Mouse (Mus musculus): ENCODE data around the gene Dock1.

Gene Dock1

DNA sequence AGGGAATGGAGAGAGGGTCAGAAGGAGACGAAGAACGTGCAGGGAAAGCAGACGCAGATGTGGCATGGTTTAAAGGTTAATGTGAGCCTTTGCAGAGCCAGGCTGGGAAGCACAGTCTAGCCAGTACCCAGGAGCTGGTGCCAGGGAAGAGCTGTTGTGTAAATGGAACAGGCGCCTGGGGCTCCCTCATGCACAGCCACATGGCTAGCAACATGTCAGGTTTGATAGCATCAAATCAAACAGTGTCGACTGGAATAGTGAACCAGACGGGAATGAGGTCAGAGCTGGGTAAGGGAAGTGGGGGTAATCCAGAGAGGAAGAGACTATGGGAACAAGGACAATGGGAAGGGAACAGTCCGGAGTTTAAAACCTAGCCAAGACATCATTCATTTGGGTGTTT lies 384.2 kb downstream of the Dock1 start:
- DNase-seq (ENCODE audit: extremely low spot score) = no peak

DNA sequence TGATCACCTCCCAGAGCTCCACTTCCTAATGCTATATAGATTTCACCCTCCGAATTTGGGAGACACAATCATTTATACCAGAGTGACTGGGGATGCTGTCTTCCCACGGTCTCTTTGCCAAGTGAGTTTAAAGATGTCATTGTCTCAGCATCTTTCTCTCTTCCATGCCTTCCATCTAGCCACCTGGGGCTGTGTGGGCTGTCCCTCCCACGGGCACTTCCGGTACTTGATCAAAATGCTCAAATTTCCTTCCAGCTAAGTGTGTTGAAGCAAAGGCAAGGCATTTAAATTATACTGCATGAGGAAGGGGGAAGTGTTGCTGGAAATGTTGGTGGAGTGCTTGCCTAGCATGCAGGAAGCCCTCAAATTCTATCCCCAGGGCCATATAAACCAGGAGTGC lies 388.6 kb downstream of the Dock1 start:
- DNase-seq (ENCODE audit: extremely low spot score) = no peak

DNA sequence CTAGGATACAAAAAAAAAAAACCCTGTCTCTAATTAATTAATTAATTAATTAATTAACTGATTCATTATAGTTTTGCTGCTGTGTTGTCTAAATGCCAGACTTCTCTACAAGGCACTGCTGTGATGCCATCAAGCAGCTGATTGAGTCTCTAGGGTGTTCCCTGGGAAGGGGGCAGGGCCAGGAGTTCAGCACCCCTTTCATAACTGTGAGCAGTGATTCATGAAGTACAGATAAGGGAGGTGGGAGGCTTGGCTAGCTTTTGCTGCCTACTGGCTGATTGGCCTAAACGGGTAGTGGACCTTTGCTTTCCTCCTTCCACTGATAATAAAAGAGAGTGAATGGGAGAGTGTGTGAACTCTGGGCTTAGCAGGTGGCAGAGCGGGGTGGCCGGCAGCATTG lies 389.1 kb downstream of the Dock1 start:
- DNase-seq (ENCODE audit: extremely low spot score) = no peak

DNA sequence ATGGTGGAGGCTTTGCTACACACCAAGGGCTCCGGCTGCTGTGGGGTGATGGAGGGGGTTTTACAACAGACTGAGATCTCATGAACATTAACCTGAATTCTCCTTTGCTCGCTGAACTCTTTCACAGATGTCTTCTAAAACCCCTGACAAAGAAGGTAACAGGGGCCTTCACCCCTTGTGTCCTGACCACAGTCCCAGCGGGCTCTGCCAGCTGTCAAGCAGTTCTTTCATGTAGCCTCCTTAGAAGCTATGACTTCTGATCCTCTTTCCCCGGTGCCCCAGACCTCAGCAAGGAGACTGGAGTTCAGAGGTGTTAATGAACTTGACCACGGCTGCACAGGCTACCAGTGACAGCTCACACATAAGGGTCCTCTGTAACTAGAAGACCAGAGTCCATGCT lies 393.4 kb downstream of the Dock1 start:
- no peak for DNase-seq (ENCODE audit: extremely low spot score)

DNA sequence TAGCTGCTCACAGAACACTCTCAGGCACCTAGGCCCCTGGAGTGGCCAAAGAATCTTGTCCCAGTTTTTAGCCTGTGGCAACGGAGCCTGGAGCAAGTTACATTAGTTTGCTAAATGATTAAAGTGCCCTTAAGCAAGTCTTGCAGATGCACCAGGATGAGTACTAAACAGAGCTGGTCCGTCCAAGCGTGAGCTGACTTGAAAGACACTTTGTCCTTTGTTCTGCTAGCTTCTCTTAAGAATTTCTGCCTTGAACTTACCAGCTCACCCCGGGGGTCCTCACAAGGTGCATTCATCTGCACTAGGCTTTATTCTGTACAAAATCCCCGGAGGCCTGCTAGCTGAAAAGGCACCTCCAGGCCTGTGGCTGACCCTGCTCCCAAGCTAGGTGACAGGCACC lies 394.8 kb downstream of the Dock1 start:
- DNase-seq (ENCODE audit: extremely low spot score) = peak; percentile 3

DNA sequence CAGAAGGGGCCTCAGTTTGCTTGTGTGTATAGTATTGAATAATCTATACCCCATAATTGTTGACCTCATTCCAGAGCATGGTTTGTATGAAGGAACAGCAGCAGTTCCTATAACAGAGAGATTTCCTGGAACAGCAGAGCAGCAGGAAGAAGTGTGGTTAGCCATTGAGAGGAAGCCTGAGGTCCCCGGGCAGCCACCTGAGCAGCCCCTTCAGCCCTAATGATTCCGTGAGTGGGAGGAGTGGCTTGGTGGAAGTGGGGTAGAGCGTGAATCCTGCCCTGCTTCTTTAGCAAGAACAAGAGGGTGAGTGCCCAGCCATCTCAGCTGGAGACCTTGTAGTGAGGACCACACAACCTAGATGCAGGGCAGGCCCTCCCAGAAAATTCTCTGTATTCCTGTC lies 398.4 kb downstream of the Dock1 start:
- DNase-seq (ENCODE audit: extremely low spot score) = no peak

DNA sequence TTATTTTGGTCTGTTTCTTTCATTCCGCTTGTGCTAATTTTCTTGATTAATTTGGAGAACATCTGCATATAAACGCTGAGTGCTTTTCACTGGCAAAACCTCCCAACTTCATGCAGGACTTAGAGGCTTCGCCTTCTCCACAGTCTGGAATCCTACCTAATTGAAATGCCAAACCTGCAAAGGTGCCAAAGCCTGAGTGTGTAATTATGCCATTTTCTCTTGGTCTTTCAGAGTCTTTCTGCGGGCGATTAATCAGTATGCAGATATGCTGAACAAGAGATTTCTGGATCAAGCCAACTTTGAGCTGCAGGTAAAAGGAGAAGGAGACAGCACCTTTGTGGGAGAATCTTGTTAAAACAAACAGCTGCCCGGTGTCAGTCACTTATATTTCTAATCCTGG lies 406.4 kb downstream of the Dock1 start:
- DNase-seq (ENCODE audit: extremely low spot score) = no peak

DNA sequence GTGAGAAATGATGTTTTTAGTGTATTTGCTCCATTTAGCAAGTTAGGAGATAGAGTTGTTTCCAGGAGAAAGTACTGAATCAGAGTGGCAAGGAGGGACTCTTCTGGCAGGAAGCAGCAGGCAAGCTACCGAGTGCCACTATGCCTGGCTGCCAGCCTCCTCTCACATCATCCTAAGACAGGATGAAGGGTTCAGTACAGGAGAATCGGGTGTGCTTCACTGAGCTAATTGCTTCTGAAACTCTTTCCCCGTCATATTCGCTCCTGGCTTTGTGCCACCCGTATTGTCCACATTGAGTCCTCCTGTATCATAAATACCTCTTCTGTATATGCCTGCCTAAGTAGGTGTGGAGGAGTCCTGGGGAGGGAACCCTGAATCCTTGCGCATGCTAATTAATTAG lies 406.9 kb downstream of the Dock1 start:
- no peak for DNase-seq (ENCODE audit: extremely low spot score)

DNA sequence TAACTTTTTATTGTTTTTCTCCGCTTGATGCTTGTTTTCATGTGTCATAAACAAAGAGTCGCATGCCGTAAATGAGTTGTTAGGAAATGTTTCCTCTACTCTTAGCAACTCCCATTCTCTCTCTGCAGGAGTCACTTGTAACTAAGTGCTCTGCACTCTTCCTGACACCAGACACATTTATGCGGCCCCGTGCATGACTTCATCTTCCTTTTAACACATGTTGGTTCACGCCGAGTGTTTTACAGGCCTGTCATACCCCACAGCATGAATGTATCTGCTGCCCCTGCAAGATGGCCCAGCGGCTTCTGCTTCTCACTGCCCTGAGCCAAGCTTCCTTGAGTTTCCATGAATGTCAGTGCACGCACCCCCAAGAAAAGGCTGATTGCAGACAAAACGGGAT lies 407.4 kb downstream of the Dock1 start:
- no peak for DNase-seq (ENCODE audit: extremely low spot score)

DNA sequence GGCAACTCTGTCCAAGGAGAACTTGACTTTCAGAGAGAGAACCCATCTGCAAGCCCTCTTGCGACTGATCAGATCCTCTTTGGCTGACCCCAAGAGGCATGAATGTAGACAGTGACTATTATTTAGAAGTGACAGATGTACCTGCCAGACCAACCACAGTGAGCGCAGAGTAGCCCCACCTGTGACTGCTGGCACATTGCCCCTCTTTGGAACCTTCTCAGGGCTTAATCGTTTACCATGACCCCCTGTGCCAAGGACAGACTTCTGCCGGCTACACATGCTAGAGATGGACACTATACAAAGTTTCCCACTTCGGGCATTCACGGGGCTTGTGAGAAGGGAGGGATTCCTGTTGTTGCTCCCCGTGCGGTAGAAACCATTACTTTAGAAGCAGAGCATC lies 413.0 kb downstream of the Dock1 start:
- no peak for DNase-seq (ENCODE audit: extremely low spot score)

DNA sequence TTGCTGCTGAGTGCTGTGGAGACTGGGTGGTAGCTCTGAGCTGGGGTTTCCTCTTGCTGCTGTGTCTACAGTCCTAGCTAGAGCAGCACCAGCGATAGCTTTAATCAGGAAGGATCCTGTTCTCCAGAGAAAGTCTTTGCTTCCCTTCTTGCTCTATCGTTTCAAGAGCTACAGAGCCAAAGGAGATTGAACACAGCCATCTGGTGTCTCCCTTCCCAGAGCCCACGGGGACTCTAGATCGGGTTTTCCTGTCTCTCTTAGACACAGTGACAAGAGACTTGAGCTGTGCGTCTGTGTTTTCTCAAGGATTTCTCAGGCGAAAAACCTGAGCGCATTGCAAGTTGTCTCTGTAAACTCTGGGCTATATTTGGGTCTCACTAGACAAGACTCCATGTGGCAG lies 413.6 kb downstream of the Dock1 start:
- no peak for DNase-seq (ENCODE audit: extremely low spot score)

DNA sequence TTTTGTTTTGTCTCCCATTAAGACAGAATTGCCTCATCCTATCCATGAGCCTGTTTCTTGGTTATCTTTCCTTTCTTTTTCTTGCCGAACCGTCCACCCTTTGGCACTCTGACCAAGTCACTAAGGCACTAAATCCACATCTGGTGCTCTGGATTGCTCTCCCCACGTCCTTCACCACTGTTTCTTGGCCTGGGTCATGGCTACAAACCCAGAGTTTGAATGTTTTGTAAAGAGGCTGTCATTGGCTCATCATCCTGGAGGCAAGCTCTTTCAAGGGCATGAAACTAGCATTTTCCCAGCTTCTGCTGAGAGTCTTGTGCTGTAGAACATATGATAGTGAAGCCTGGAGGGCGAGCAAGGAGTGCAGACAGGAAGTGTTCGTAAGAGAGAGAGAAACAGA lies 416.1 kb downstream of the Dock1 start:
- DNase-seq (ENCODE audit: extremely low spot score) = no peak

DNA sequence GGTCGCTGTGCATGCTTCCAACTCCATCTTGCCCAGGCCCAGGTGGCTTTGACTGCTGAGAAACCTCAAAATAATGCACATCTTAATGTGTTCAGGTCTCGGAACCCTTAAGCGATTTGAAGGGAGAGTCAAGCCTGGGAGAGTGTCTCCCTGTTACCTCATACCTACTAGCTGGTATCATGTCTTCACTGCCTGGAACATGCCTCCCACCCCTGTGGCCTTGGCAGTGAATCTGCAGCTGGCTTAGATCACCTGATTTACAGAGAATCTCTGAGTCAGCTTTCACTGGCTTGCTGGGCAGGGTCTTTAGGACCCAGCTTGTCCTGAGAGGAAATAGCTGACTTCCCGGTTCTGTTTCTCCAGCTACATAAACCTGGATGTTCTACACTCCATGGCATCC lies 419.2 kb downstream of the Dock1 start:
- DNase-seq (ENCODE audit: extremely low spot score) = no peak

DNA sequence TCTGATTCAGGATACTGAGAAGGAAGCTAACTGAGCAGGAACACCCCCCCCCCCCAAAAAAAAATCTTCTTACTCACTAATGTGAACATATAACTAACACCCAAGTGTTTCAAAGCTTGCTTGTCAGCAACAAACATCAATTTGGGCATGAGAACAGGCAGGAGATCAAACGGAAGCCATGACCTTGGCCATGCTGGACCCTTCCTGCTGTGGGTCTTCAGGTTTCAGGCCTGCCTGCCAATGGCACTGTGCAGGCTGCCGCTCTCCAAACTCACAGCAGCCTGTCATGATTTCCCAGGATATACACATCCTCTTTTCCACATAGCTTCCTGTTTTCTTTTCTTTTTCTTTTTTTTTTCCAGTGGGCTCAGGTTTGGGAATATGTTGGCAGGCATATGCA lies 423.4 kb downstream of the Dock1 start:
- DNase-seq (ENCODE audit: extremely low spot score) = no peak

DNA sequence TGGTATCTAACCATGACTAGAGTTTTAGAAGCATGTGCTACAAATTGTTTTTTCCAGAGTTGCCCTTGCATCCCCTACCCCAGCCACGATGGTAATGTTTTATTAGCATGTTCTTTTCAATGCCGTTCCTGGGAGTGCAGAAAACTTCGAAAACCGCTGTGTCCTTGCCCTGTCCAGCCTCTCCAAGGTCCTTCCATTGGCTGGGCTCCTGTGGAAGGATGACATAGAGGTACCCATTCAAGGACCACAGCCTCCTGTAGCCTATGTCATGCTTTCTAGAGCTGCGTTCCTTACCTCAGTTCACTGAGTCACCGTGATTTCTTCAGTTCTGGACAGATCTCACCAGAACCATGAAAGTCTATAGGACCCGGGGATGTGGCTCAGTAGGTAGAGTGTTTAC lies 431.5 kb downstream of the Dock1 start:
- no peak for DNase-seq (ENCODE audit: extremely low spot score)

DNA sequence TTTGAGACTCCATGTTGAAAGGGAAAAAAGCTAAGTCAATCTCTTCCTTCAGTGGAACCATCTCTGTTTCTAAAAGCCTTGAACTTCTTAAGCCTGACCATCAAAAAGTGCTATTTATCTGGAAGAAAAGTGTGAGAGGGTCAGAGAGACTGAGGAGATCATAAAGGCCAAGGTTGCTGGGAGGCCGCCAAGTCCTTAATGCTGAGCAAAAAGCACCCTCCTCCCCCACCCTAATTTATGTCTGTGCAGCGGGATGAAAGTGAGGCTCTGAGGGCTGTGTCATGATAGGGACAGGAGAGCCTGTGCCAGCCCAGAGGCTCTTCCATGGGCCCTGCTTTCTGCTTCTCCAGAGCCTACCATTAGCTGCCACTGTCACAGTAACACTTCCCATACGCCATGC lies 436.1 kb downstream of the Dock1 start:
- DNase-seq (ENCODE audit: extremely low spot score) = no peak

DNA sequence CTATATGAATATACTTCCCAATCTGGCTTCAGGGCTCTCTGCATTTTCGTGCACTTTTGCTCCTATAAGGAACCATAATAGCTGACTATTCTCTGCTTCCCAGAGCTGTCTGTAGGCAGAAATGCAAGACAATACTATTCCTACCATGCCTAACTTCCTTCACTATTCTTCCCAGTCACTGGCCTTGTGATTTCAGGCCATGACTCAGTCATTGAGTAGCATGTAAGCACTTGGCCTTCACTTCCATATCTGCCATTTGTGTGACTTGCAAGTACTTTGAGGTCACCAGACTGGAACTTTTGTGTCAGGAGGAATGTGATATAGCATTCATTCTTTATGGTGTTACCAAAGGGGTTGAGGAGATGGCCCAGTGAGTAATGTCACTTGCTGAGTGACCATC lies 439.9 kb downstream of the Dock1 start:
- no peak for DNase-seq (ENCODE audit: extremely low spot score)

DNA sequence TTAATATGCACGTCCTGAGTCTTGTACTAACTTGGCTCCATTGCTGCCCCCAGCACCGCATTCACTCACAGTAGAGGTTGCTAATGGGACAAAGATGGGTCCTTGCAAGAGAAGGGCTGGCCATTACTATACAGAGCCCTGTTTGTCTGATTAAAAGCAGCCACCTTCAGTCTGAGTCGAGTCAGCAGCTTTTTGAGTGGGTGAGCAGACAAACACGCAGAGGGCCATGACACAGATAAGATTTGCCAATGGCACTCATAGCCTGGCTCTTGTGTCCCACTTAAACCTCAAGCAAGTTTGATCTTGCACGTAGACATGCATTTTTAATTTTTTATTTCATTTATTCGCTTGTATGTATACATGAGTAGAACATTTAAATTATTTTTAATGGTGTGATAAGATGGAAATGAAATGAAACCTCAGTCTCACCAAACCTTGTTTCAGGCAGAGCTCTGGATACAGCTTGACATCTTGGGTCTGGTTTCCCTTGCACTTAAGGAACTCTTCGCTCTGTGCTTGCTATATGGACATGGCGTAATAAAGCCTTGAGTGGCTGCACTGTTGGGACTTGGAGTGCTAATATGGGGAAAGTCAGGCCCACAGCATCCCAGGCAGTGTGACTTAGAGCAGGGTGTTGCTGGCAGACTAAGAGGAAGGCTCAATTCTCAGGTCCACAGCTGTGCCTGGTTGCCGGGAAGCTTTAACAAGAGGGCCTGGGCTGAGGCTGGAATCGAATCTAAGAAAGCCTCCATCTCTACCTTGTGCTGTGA lies 455.0 kb downstream of the Dock1 start:
- DNase-seq (ENCODE audit: extremely low spot score) = no peak

DNA sequence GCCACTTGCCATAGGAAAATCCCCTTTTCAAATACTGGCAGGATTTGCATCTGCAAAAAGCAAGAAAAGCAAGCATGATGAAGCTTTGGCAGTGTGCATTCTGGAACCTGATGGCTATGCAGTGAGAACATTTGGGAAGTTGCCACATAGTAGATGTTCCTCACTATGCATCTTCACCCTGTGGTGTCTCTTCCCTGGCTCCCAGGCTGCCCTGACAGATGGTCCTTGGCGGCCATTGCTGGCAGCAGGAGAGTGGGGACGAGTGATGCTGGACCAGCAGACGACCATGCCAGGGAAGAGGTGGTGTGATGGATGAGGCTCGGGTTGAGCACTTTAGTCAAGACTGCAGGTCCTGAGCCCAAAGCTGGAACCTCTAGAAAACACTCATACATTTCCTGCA lies 462.0 kb downstream of the Dock1 start:
- no peak for DNase-seq (ENCODE audit: extremely low spot score)

DNA sequence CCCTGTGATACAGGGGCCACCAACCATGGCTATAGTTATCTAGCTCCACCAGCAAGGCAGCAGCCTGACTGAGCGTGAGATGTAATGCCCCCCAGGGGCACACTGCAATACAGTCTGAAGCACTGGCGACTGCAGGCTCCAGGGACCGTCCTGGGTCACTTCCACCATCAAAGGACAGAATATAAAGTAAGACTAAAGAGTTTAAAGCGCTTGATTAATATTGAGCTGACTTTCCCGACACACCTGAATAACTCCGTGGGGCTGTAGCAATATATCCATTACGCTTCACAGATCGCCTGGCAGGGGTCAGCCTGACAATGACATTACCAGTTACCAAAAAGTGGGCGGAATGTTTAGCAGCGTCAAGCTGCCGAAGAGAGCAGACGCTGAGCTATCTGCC lies 464.2 kb downstream of the Dock1 start:
- DNase-seq (ENCODE audit: extremely low spot score) = no peak

DNA sequence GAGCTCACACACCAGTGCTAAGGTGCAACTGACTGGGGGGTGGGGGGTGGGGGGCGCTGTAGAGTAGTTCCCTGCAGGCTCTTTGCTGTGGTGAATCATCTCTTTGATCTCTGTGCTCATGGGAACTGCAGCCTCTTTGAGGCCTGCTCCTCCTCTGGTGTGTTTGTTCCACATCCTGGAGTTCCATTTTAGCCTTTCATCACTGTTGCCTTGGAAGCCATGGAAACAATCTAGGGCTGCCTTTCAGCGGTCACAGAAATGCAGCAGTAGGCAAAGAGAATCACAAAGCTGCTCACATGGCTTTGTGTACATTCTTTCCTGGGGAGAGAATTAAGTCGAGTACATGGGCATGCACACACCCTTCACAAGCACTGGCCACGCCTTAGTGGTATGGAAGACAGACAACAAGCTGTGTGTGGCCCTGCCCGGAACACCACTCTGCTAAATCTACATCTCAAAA lies 468.7 kb downstream of the Dock1 start:
- DNase-seq (ENCODE audit: extremely low spot score) = peak; percentile 27

DNA sequence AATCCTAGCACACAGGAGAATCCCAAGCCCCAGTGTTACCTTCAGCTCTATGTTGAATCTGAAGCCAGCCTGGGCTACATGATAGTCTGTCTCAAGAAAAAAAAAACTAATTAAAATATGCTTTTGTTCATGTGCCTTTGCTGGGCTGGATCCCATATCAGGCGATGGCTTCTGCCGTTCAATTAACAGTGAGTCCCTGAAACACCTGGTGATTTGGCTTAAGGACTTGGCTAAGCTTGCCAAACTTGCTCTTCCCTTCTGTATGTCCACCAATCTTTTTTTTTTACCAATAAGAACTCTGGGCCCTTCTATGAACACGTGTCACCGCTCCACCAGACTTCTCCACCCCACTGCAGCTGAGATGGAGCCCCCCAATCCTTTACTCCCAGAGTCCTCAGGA lies 474.3 kb downstream of the Dock1 start:
- DNase-seq (ENCODE audit: extremely low spot score) = no peak

DNA sequence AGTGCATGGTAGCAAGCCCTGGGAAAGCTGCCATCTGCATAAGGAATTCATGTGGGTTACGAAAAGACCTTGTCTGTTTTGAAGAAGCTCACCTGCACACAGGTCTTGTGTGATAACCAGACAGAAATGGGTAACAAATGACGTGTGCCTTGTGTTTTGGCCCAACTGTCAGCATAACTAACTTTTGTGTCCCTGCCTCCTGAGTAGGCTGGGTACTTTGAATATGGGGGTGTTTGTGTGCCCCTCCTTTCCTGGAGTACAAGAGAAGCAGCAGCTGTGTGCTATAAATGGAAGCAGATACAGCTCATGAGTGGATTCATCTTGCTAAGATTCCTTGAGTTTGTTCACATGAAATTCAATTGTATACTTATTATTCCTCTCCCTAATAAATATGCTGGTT lies 480.5 kb downstream of the Dock1 start:
- DNase-seq (ENCODE audit: extremely low spot score) = no peak

DNA sequence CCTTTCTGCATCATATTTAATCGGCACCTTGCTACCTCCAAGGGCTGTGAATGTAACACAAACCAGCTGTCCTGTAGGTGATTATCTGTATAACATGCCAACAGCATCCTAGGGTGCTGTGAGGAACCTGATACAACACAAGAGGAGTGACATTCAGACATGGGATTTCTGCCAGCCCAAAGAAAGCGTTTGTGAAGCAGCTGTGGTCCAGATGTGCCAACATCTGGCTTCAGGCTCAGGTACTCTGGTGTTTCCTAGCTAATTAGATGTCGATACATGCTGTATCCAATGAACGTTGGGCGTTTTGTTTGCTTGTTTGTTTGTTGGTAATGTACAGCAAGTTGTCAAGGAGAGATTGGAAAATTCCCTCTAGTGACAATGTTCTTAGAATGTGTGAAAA lies 487.1 kb downstream of the Dock1 start:
- no peak for DNase-seq (ENCODE audit: extremely low spot score)
